Mouse (Mus musculus): ENCODE measurements at regions not wholly inside any gene's neighbourhood (a gene's known extent, or its start where the extent isn't known, plus 50 kb on each side); places are given as distances from the start of the nearest gene placed in this dataset.

- Histone ChIP-seq H3K4me1 (replicated peaks) (no peaks in the 10 kb centered on the region), H3K9me3 (no peaks in the 10 kb centered on the region), H3K4me3 (replicated peaks) (no peak overlapping the region), H3K4me2 (replicated peaks) (no peak overlapping the region), H3K27me3 (no peaks in the 10 kb centered on the region), H3K36me3 (no peaks in the 10 kb centered on the region), H3K9ac (replicated peaks) (no peak overlapping the region), H3K27ac (no peak overlapping the region)
- WGBS = 63% methylated on average over 4 of the region's 4 CpGs
- ATAC-seq = no peak
Measured at GRCm38 (mm10) chr11:40850652-40851092, 95.6 kb upstream of the Ccng1 start.

GRCm38 (mm10) chr11:40846586-40846985 is 91.5 kb upstream of the Ccng1 start:
- Histone ChIP-seq H3K4me3 (replicated peaks) (no peak overlapping the region), H3K4me1 (replicated peaks) (no peaks in the 10 kb centered on the region), H3K27me3 (no peaks in the 10 kb centered on the region), H3K27ac (no peak overlapping the region), H3K9ac (replicated peaks) (no peak overlapping the region), H3K9me3 (no peaks in the 10 kb centered on the region), H3K4me2 (replicated peaks) (no peak overlapping the region), H3K36me3 (no peaks in the 10 kb centered on the region)
- ATAC-seq = no peak
- 86% methylated on average over 1 of the region's 1 CpGs for WGBS

GRCm38 (mm10) chr11:40835393-40835792 is 80.3 kb upstream of the Ccng1 start:
- no peaks in the 10 kb centered on the region for H3K9me3 ChIP-seq
- no peak overlapping the region for H3K27ac ChIP-seq
- WGBS = 68% methylated on average over 4 of the region's 4 CpGs
- no peaks in the 10 kb centered on the region for H3K4me1 ChIP-seq (replicated peaks)
- no peak overlapping the region for H3K9ac ChIP-seq (replicated peaks)
- no peaks in the 10 kb centered on the region for H3K27me3 ChIP-seq
- no peak for ATAC-seq
- no peaks in the 10 kb centered on the region for H3K36me3 ChIP-seq
- H3K4me3 ChIP-seq (replicated peaks) = no peak overlapping the region
- H3K4me2 ChIP-seq (replicated peaks) = no peak overlapping the region
